Mouse (Mus musculus): Measurements from ENCODE around the gene Tmem255b. TPM values are rescaled to one million over a fixed set of nuclear protein-coding genes. Genes with fewer than 3 reads are reported as not detected.

Gene Tmem255b
- 0.39 and 0.62 TPM in 2 replicates for polyA plus RNA-seq (2015; fragmentation: Nextera tagmentation; extraction: Ambion mirVana)

GRCm38 (mm10) chr8:13434889-13435288, at the start of gene Tmem255b:
Tmem255b (plus strand) TSS chr8:13435189.
- Histone ChIP-seq H3K4me3 (no peak within 1 kb of the TSS), H3K9ac (no peak within 1 kb of the TSS)
- WGBS = 16% methylated on average over 10 of the region's 10 CpGs

GRCm38 (mm10) chr8:13386366-13386765, 48.6 kb upstream of the Tmem255b start:
- no peak overlapping the region for H3K9ac ChIP-seq
- WGBS = 77% methylated on average over 13 of the region's 13 CpGs
- H3K4me3 ChIP-seq = no peak overlapping the region
- no peak overlapping the region for H3K27ac ChIP-seq
- H3K27me3 ChIP-seq = no peaks in the 10 kb centered on the region
- H3K36me3 ChIP-seq = peaks cover 2% of the 10 kb centered on the region; the same call in 1 of the 2 replicates
- no peak for ATAC-seq (ENCODE audit: low FRiP score)
- no peaks in the 10 kb centered on the region for H3K4me1 ChIP-seq (replicated peaks)
- no peak overlapping the region for H3K4me2 ChIP-seq
- H3K9me3 ChIP-seq = no peaks in the 10 kb centered on the region

More at GRCm38 (mm10) chr8:13434889-13435288, at the start of gene Tmem255b:
- ATAC-seq (ENCODE audit: low FRiP score) = no peak
- no peaks in the 10 kb centered on the region for H3K36me3 ChIP-seq
- H3K27ac ChIP-seq = no peak within 1 kb of the TSS
- peak within 1 kb of the TSS; percentile 19; the same call in 1 of the 2 replicates for H3K4me2 ChIP-seq
- peaks cover 44% of the 10 kb centered on the region for H3K27me3 ChIP-seq
- no peaks in the 10 kb centered on the region for H3K9me3 ChIP-seq
- H3K4me1 ChIP-seq (replicated peaks) = peaks cover 9% of the 10 kb centered on the region

- H3K27ac ChIP-seq = no peak overlapping the region
- no peak overlapping the region for H3K4me3 ChIP-seq
- 89% methylated on average over 8 of the region's 8 CpGs for WGBS
- ATAC-seq (ENCODE audit: low FRiP score) = no peak
- H3K9me3 ChIP-seq = no peaks in the 10 kb centered on the region
- no peaks in the 10 kb centered on the region for H3K36me3 ChIP-seq
- H3K4me2 ChIP-seq = no peak overlapping the region
- H3K4me1 ChIP-seq (replicated peaks) = no peaks in the 10 kb centered on the region
- no peak overlapping the region for H3K9ac ChIP-seq
- H3K27me3 ChIP-seq = no peaks in the 10 kb centered on the region
These were observed 47.3 kb upstream of the Tmem255b start for GRCm38 (mm10) chr8:13387728-13388127.

GRCm38 (mm10) chr8:13388744-13389143, 46.2 kb upstream of the Tmem255b start:
- H3K27ac ChIP-seq = no peak overlapping the region
- WGBS = 92% methylated on average over 2 of the region's 2 CpGs
- no peaks in the 10 kb centered on the region for H3K27me3 ChIP-seq
- H3K4me3 ChIP-seq = no peak overlapping the region
- H3K4me2 ChIP-seq = no peak overlapping the region
- no peaks in the 10 kb centered on the region for H3K4me1 ChIP-seq (replicated peaks)
- ATAC-seq (ENCODE audit: low FRiP score) = no peak
- no peaks in the 10 kb centered on the region for H3K36me3 ChIP-seq
- no peak overlapping the region for H3K9ac ChIP-seq
- H3K9me3 ChIP-seq = no peaks in the 10 kb centered on the region

GRCm38 (mm10) chr8:13393869-13394268, 41.1 kb upstream of the Tmem255b start:
- no peaks in the 10 kb centered on the region for H3K36me3 ChIP-seq
- H3K27me3 ChIP-seq = no peaks in the 10 kb centered on the region
- no peak for ATAC-seq (ENCODE audit: low FRiP score)
- no peak overlapping the region for H3K27ac ChIP-seq
- no peaks in the 10 kb centered on the region for H3K4me1 ChIP-seq (replicated peaks)
- 92% methylated on average over 7 of the region's 7 CpGs for WGBS
- H3K4me3 ChIP-seq = no peak overlapping the region
- H3K9ac ChIP-seq = no peak overlapping the region
- H3K4me2 ChIP-seq = no peak overlapping the region
- H3K9me3 ChIP-seq = no peaks in the 10 kb centered on the region

- Histone ChIP-seq H3K9ac (no peak within 1 kb of the TSS), H3K4me2 (no peak within 1 kb of the TSS), H3K9me3 (no peaks in the 10 kb centered on the region), H3K4me3 (no peak within 1 kb of the TSS), H3K27me3 (no peaks in the 10 kb centered on the region), H3K27ac (no peak within 1 kb of the TSS), H3K4me1 (replicated peaks) (no peaks in the 10 kb centered on the region), H3K36me3 (no peaks in the 10 kb centered on the region)
- ATAC-seq (ENCODE audit: low FRiP score) = no peak
- 84% methylated on average over 5 of the region's 5 CpGs for WGBS
These were observed 38.3 kb upstream of the Tmem255b start, which contains the start of gene Atp4b for GRCm38 (mm10) chr8:13396725-13397124. Atp4b (minus strand) TSS chr8:13396825.

GRCm38 (mm10) chr8:13403517-13403916, 31.5 kb upstream of the Tmem255b start:
- Histone ChIP-seq H3K4me2 (no peak overlapping the region), H3K27ac (no peak overlapping the region), H3K4me1 (replicated peaks) (no peaks in the 10 kb centered on the region), H3K36me3 (no peaks in the 10 kb centered on the region), H3K9ac (no peak overlapping the region), H3K27me3 (no peaks in the 10 kb centered on the region), H3K4me3 (no peak overlapping the region), H3K9me3 (no peaks in the 10 kb centered on the region)
- WGBS = 77% methylated on average over 6 of the region's 6 CpGs
- ATAC-seq (ENCODE audit: low FRiP score) = no peak

- WGBS = 88% methylated on average over 5 of the region's 5 CpGs
- no peaks in the 10 kb centered on the region for H3K9me3 ChIP-seq
- no peak within 1 kb of the TSS for H3K4me3 ChIP-seq
- no peaks in the 10 kb centered on the region for H3K4me1 ChIP-seq (replicated peaks)
- no peak within 1 kb of the TSS for H3K9ac ChIP-seq
- H3K4me2 ChIP-seq = no peak within 1 kb of the TSS
- H3K27me3 ChIP-seq = no peaks in the 10 kb centered on the region
- ATAC-seq (ENCODE audit: low FRiP score) = no peak
- no peaks in the 10 kb centered on the region for H3K36me3 ChIP-seq
- H3K27ac ChIP-seq = no peak within 1 kb of the TSS
These were observed 30.3 kb upstream of the Tmem255b start, which contains the start of gene Grk1 for GRCm38 (mm10) chr8:13404666-13405131. Grk1 (plus strand) TSS chr8:13405081.

GRCm38 (mm10) chr8:13406011-13406410, 29.0 kb upstream of the Tmem255b start:
- H3K27ac ChIP-seq = no peak overlapping the region
- no peak for ATAC-seq (ENCODE audit: low FRiP score)
- no peaks in the 10 kb centered on the region for H3K36me3 ChIP-seq
- WGBS = 77% methylated on average over 5 of the region's 5 CpGs
- no peaks in the 10 kb centered on the region for H3K4me1 ChIP-seq (replicated peaks)
- H3K4me2 ChIP-seq = no peak overlapping the region
- H3K9ac ChIP-seq = no peak overlapping the region
- no peaks in the 10 kb centered on the region for H3K27me3 ChIP-seq
- no peak overlapping the region for H3K4me3 ChIP-seq
- H3K9me3 ChIP-seq = no peaks in the 10 kb centered on the region

GRCm38 (mm10) chr8:13411597-13411996, 23.4 kb upstream of the Tmem255b start:
- H3K27me3 ChIP-seq = 0 out of 2 replicates have a peak, but pooled peaks cover 3% of the 10 kb centered on the region
- no peaks in the 10 kb centered on the region for H3K9me3 ChIP-seq
- no peak overlapping the region for H3K9ac ChIP-seq
- ATAC-seq (ENCODE audit: low FRiP score) = no peak
- H3K27ac ChIP-seq = no peak overlapping the region
- no peak overlapping the region for H3K4me3 ChIP-seq
- no peak overlapping the region for H3K4me2 ChIP-seq
- 30% methylated on average over 6 of the region's 6 CpGs for WGBS
- H3K4me1 ChIP-seq (replicated peaks) = no peaks in the 10 kb centered on the region
- H3K36me3 ChIP-seq = no peaks in the 10 kb centered on the region

GRCm38 (mm10) chr8:13412891-13413558, 22.0 kb upstream of the Tmem255b start:
- Histone ChIP-seq H3K4me1 (replicated peaks) (no peaks in the 10 kb centered on the region), H3K27me3 (0 out of 2 replicates have a peak, but pooled peaks cover 3% of the 10 kb centered on the region), H3K9ac (no peak overlapping the region), H3K27ac (no peak overlapping the region), H3K36me3 (no peaks in the 10 kb centered on the region), H3K4me2 (no peak overlapping the region), H3K9me3 (no peaks in the 10 kb centered on the region), H3K4me3 (no peak overlapping the region)
- WGBS = 65% methylated on average over 13 of the region's 13 CpGs
- ATAC-seq (ENCODE audit: low FRiP score) = no peak

GRCm38 (mm10) chr8:13413823-13414390, 21.1 kb upstream of the Tmem255b start:
- Histone ChIP-seq H3K36me3 (no peaks in the 10 kb centered on the region), H3K27ac (no peak overlapping the region), H3K4me3 (no peak overlapping the region), H3K9ac (no peak overlapping the region), H3K9me3 (no peaks in the 10 kb centered on the region), H3K4me1 (replicated peaks) (no peaks in the 10 kb centered on the region), H3K4me2 (no peak overlapping the region), H3K27me3 (0 out of 2 replicates have a peak, but pooled peaks cover 3% of the 10 kb centered on the region)
- ATAC-seq (ENCODE audit: low FRiP score) = no peak
- WGBS = 59% methylated on average over 12 of the region's 12 CpGs
